Mouse (Mus musculus) liver, embryonic 11.5 days (tissue): ENCODE results near the gene Lrrc36. TPM values are rescaled to one million over a fixed set of nuclear protein-coding genes. Genes with fewer than 3 reads are reported as not detected.

Experiments
- ATAC-seq: fragments of 200-750 bp; cut with Nextera tagmentation; replicated peaks from 2 replicates; pipeline ENCODE4 v1.8.0; 2017; ENCODE audit warnings: moderate number of reproducible peaks, mild to moderate bottlenecking, moderate TSS enrichment, moderate library complexity; ENCODE audit not compliant: low FRiP score
- DNase-seq: peaks from one replicate; pipeline ENCODE4 v3.0.0-alpha.2; 2017; ENCODE audit warnings: low spot score
- H3K27ac ChIP-seq: fragments of 300-500 bp; sonication (generic); 2 replicates; pipeline ENCODE4 v1.5.1; 2014; ENCODE audit warnings: mild to moderate bottlenecking, low read depth, low read length, control low read depth
- H3K27me3 ChIP-seq: fragments of 300-500 bp; sonication (generic); replicated peaks from 2 replicates; pipeline ENCODE4 v1.6.1; 2014; ENCODE audit warnings: low read length, mixed read lengths; ENCODE audit not compliant: control insufficient read depth, insufficient read depth
- H3K36me3 ChIP-seq: fragments of 300-500 bp; sonication (generic); 2 replicates; pipeline ENCODE4 v1.6.1; 2014; ENCODE audit warnings: mild to moderate bottlenecking, low read length, moderate library complexity, mixed read lengths; ENCODE audit not compliant: control insufficient read depth, insufficient read depth
- H3K4me1 ChIP-seq: fragments of 300-500 bp; sonication (generic); replicated peaks from 2 replicates; pipeline ENCODE4 v1.6.1; 2014; ENCODE audit warnings: low read length, mixed read lengths; ENCODE audit not compliant: control insufficient read depth, insufficient read depth
- H3K4me2 ChIP-seq: fragments of 300-500 bp; sonication (generic); 2 replicates; pipeline ENCODE4 v1.6.1; 2014; ENCODE audit warnings: mild to moderate bottlenecking, control low read depth, moderate library complexity
- H3K4me3 ChIP-seq: fragments of 300-500 bp; sonication (generic); 2 replicates; pipeline ENCODE4 v1.5.1; 2014; ENCODE audit warnings: low read depth, low read length, control low read depth
- H3K9ac ChIP-seq: fragments of 300-500 bp; sonication (generic); 2 replicates; pipeline ENCODE4 v1.6.1; 2014; ENCODE audit warnings: low read depth, low read length, control low read depth
- H3K9me3 ChIP-seq: fragments of 300-500 bp; sonication (generic); 2 replicates; pipeline ENCODE4 v1.6.1; 2016; ENCODE audit warnings: low read length, inconsistent platforms, mixed read lengths; ENCODE audit not compliant: control insufficient read depth
- WGBS: fragments of 180-500 bp; shearing (Covaris S2); extraction: QIAGEN DNeasy Blood & Tissue Kit; methylation state at CpG from one replicate; pipeline ENCODE4 v1.1.7; 2014; 5-methylcytosine and 5-hydroxymethylcytosine counted together
- polyA plus RNA-seq: library from polyadenylated mRNA; unstranded; fragments of >200 nt; fragmentation: Nextera tagmentation; extraction: Ambion mirVana; gene quantifications from 2 replicates; pipeline ENCODE4 v1.2.1, GENCODE M21; 2014

Gene Lrrc36
- polyA plus RNA-seq, 1 experiment from 2014 or later = 0.19 TPM

DNA sequence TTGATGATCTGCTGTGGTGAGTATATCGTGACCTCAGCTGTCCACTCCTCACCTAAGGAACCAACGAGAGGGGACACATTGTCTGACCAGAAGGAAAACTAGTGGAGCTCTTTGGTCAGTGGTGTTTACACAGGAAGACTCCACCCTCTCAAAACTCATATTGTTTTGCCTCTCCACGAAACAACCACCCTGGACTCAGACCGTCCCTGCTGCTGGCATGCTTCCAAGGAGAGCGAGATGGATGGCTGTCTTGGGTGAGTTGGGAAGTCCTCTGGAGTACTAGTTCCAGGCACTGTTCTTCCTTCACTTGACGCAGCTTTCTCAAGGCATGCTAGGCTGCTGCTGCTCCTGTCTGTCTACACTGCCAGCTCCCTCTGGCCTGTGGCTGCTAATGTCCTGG, 24.3 kb upstream of the Lrrc36 start:
- Histone ChIP-seq H3K4me2 (no peak overlapping the region), H3K4me1 (no peaks in the 10 kb centered on the region), H3K9me3 (no peaks in the 10 kb centered on the region), H3K27ac (no peak overlapping the region), H3K36me3 (no peaks in the 10 kb centered on the region), H3K27me3 (no peaks in the 10 kb centered on the region), H3K4me3 (no peak overlapping the region), H3K9ac (no peak overlapping the region)
- no peak for ATAC-seq
- DNase-seq = no peak
- 80% methylated on average over 6 of the region's 6 CpGs for WGBS

DNA sequence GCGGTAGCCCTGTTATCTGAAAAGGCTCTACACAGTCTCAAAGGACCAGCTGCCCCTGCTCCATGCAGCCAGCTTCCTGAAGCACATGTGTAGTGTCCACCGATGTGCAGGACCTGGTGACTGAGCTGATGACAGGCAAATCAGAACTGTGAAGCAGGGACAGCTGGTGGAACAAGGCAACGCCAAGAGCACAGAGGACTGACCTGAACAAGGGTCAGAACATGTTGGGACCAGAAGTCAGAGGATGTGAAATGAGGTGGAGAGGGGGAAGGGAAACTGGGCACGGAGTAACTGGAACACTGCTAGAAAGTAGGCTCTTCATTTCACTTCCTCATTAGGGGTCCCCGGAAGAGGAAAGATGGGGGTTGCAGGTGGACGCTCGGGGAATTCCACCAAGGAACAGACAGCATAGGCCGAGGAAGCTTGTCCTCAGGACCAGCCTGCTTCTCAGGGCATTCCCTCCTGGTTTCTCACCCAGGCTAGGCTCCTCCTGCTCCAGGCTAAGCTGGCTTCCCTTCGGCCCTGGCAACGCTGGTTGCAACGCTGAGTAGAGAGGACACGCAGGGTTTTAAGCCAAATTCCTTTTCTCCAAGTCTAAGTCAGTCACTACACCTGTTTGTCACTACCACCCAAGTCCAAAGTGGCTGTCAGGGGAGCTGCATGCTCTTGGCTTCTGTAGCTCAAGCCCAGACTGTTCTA, 20.1 kb upstream of the Lrrc36 start:
- DNase-seq (no peak), ATAC-seq (no peak)
- Histone ChIP-seq H3K4me3 (no peak overlapping the region), H3K27ac (no peak overlapping the region), H3K4me1 (no peaks in the 10 kb centered on the region), H3K36me3 (no peaks in the 10 kb centered on the region), H3K27me3 (no peaks in the 10 kb centered on the region), H3K9me3 (no peaks in the 10 kb centered on the region), H3K4me2 (no peak overlapping the region), H3K9ac (no peak overlapping the region)
- WGBS = 79% methylated on average over 12 of the region's 12 CpGs

DNA sequence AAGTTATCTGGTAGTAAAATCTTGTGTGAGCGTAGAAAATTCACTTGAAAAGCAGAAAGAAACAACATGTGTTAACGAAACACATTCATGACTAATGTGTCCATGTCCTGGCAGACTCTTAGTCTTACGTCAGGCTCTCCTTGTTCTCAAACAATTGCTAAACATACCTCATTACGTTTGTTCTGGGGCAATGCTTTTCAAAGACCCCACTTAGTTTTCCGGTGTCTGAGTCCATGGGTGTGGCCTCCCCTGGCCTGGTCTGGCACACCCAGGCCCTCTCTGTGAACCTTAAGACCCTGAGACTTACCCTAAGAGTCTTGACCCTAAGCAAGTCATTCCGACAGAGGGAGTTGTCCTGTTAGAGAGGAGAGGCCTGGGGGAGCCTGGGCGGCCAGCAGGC, 19.5 kb upstream of the Lrrc36 start:
- no peaks in the 10 kb centered on the region for H3K27me3 ChIP-seq
- no peaks in the 10 kb centered on the region for H3K4me1 ChIP-seq
- ATAC-seq (no peak), DNase-seq (no peak)
- no peak overlapping the region for H3K4me3 ChIP-seq
- no peak overlapping the region for H3K9ac ChIP-seq
- no peak overlapping the region for H3K27ac ChIP-seq
- H3K9me3 ChIP-seq = no peaks in the 10 kb centered on the region
- WGBS = 79% methylated on average over 7 of the region's 7 CpGs
- no peak overlapping the region for H3K4me2 ChIP-seq
- no peaks in the 10 kb centered on the region for H3K36me3 ChIP-seq

DNA sequence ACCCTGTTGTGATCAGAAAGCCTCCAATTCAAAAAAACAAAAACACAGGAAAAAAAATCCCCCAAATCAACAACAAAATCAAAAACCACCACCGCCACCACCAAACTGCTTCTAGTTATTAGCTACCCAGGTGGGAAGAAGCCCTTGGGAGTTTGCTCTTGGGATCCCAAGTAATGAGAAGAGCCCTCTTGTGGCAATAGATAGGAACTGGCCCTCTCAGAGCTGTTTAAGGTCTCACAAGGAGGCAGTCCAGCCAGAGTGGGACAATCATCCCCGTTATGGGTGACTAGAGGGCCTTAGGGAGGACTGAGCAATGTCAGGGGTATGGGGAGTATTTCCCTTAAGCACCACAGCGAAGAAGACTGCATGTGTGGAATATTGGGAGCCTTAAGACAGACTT, 15.6 kb upstream of the Lrrc36 start:
- no peak overlapping the region for H3K4me3 ChIP-seq
- no peak for DNase-seq
- no peaks in the 10 kb centered on the region for H3K27me3 ChIP-seq
- 35% methylated on average over 3 of the region's 3 CpGs for WGBS
- H3K9ac ChIP-seq = no peak overlapping the region
- H3K4me2 ChIP-seq = no peak overlapping the region
- no peak overlapping the region for H3K27ac ChIP-seq
- H3K36me3 ChIP-seq = no peaks in the 10 kb centered on the region
- H3K4me1 ChIP-seq = no peaks in the 10 kb centered on the region
- no peak for ATAC-seq
- H3K9me3 ChIP-seq = no peaks in the 10 kb centered on the region

DNA sequence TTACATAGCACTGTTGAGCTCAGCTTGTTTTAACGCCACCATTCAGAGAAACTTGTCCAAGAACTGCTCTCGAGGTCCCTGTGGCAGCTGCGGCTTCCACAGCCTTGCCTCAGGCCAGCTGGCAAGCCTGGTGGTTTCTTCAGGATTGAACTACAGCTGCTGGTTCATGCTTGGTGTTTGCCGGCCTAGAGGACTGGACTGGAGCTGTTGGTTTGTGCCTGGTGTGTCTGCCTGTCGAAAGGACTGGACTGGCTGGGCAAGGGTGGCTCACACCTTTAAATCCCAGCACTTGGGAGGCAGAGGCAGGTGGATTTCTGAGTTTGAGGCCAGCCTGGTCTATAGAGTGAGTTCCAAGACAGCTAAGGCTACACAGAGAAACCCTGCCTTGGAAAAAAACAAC, 13.4 kb upstream of the Lrrc36 start:
- H3K36me3 ChIP-seq = no peaks in the 10 kb centered on the region
- DNase-seq = no peak
- no peaks in the 10 kb centered on the region for H3K27me3 ChIP-seq
- no peaks in the 10 kb centered on the region for H3K9me3 ChIP-seq
- no peaks in the 10 kb centered on the region for H3K4me1 ChIP-seq
- no peak overlapping the region for H3K4me3 ChIP-seq
- 79% methylated on average over 5 of the region's 5 CpGs for WGBS
- H3K27ac ChIP-seq = no peak overlapping the region
- no peak overlapping the region for H3K9ac ChIP-seq
- no peak for ATAC-seq
- H3K4me2 ChIP-seq = no peak overlapping the region

DNA sequence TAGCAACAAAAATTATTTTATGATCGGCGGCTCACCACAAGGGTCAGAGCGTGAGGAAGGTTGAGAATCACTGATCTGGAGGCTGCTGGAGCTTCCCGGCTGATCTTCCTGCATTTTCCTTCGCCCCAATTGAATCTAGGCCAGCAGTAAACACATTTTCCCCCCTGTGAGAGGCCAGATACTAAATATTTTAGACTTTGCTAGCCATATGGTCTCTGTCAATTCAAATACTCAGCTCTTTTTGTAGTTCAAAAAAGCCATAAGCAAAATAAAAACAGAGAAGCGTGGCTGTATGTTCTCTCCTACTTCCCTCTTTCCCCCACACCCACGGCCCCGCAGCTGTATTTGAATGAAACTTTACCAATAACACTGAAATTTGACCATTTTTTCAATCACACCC, 9.9 kb upstream of the Lrrc36 start:
- H3K9me3 ChIP-seq = no peaks in the 10 kb centered on the region
- H3K4me3 ChIP-seq = no peak overlapping the region
- no peak overlapping the region for H3K9ac ChIP-seq
- DNase-seq (no peak), ATAC-seq (no peak)
- no peaks in the 10 kb centered on the region for H3K4me1 ChIP-seq
- no peaks in the 10 kb centered on the region for H3K36me3 ChIP-seq
- no peak overlapping the region for H3K4me2 ChIP-seq
- H3K27me3 ChIP-seq = no peaks in the 10 kb centered on the region
- 83% methylated on average over 8 of the region's 8 CpGs for WGBS
- H3K27ac ChIP-seq = no peak overlapping the region

DNA sequence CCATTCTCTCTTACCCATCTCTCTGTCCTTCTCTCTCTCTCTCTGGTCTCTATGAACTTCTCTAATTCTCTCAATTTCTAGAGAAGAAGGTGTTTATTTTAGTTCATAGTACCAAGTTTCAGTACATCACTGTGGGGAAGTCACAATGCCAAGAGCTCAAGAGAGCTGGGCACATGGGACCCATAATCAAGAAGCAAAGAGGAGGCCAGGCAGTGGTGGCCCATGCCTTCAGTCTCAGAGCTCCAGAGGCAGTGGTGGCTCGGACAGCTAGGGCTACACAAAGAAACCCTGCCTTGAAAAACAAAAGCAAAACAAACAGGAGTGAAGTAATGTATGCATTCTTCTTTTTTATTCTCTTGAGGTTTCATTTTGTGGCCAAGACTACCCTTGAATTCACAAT, 8.9 kb upstream of the Lrrc36 start:
- no peak overlapping the region for H3K4me2 ChIP-seq
- WGBS = 63% methylated on average over 1 of the region's 1 CpGs
- no peaks in the 10 kb centered on the region for H3K36me3 ChIP-seq
- no peaks in the 10 kb centered on the region for H3K27me3 ChIP-seq
- H3K27ac ChIP-seq = no peak overlapping the region
- no peaks in the 10 kb centered on the region for H3K4me1 ChIP-seq
- no peaks in the 10 kb centered on the region for H3K9me3 ChIP-seq
- H3K9ac ChIP-seq = no peak overlapping the region
- DNase-seq (no peak), ATAC-seq (no peak)
- H3K4me3 ChIP-seq = no peak overlapping the region

DNA sequence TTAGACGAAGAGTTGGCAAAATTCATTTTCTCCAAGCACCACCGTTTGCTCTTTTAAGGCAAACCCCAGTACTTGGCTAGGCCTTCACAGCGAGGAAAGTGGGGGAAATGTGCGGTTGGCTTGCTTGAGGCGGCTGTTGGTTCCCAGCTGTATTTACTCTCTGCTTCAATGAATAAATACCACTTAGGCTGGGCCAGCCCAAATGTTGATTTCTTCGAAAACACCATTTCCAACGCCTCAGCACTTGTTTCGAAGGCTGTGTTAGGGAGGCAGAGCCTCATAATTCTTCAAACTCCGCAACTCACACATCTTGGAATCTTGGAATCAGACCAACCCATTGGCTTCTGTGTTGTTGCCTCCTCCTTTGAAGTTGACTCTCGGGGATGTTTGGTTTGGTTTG, 7.0 kb upstream of the Lrrc36 start:
- DNase-seq = no peak
- H3K27ac ChIP-seq = no peak overlapping the region
- no peaks in the 10 kb centered on the region for H3K4me1 ChIP-seq
- H3K9me3 ChIP-seq = no peaks in the 10 kb centered on the region
- no peaks in the 10 kb centered on the region for H3K27me3 ChIP-seq
- H3K4me3 ChIP-seq = no peak overlapping the region
- WGBS = 75% methylated on average over 10 of the region's 10 CpGs
- no peak overlapping the region for H3K9ac ChIP-seq
- H3K4me2 ChIP-seq = no peak overlapping the region
- H3K36me3 ChIP-seq = no peaks in the 10 kb centered on the region
- no peak for ATAC-seq

DNA sequence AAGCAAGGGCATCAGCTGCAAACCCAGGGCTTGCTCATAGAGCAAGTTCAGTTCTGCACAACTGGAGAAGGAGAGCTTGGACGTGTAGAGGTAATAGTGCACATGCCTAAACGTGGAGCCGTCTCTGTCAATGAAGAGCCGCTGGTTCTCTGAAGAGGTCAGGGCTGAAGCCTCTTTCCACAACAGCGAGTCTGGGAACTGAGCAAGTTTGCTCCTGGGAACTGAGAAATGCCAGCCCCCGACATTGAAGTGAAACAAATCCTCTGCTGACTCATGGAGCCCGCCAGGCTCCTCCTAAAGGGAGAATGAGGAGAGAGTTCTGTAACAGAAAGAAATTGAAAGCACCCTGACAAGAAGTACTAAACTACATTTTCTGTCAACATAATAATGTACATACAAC, 5.0 kb upstream of the Lrrc36 start:
- H3K9me3 ChIP-seq = no peaks in the 10 kb centered on the region
- H3K9ac ChIP-seq = no peak overlapping the region
- ATAC-seq = no peak
- H3K27ac ChIP-seq = no peak overlapping the region
- H3K27me3 ChIP-seq = peaks cover 15% of the 10 kb centered on the region
- 60% methylated on average over 7 of the region's 7 CpGs for WGBS
- H3K4me3 ChIP-seq = no peak overlapping the region
- no peak overlapping the region for H3K4me2 ChIP-seq
- 0 out of 2 replicates have a peak, but pooled peaks cover 2% of the 10 kb centered on the region for H3K4me1 ChIP-seq
- no peaks in the 10 kb centered on the region for H3K36me3 ChIP-seq
- DNase-seq = no peak
